Mouse (Mus musculus) midbrain, embryonic 11.5 days (tissue): ENCODE data around the gene Nkain1. TPM values are rescaled to one million over a fixed set of nuclear protein-coding genes. Genes with fewer than 3 reads are reported as not detected.

Source experiments
- ATAC-seq: fragments of 200-750 bp; cut with Nextera tagmentation; 2 replicates; pipeline ENCODE4 v1.8.0; 2017; ENCODE audit warnings: moderate TSS enrichment, moderate library complexity; ENCODE audit not compliant: low FRiP score
- DNase-seq: peaks from one replicate; pipeline ENCODE4 v3.0.0; 2015; ENCODE audit warnings: low spot score; ENCODE audit errors: missing footprints
- H3K27ac ChIP-seq: fragments of 300-500 bp; sonication (generic); 2 replicates; pipeline ENCODE4 v1.5.1; 2014; ENCODE audit warnings: low read depth, low read length
- H3K27me3 ChIP-seq: fragments of 300-500 bp; sonication (generic); 2 replicates; pipeline ENCODE4 v1.6.1; 2014; ENCODE audit warnings: mild to moderate bottlenecking, low read length, moderate library complexity, mixed read lengths; ENCODE audit not compliant: control insufficient read depth, insufficient read depth
- H3K36me3 ChIP-seq: fragments of 300-500 bp; sonication (generic); 2 replicates; pipeline ENCODE4 v1.6.1; 2014; ENCODE audit warnings: mild to moderate bottlenecking, low read length, moderate library complexity, mixed read lengths; ENCODE audit not compliant: control insufficient read depth, insufficient read depth
- H3K4me1 ChIP-seq: fragments of 300-500 bp; sonication (generic); 2 replicates; pipeline ENCODE4 v1.6.1; 2014; ENCODE audit warnings: low read length; ENCODE audit not compliant: control insufficient read depth, insufficient read depth
- H3K4me2 ChIP-seq: fragments of 300-500 bp; sonication (generic); 2 replicates; pipeline ENCODE4 v1.6.1; 2014; ENCODE audit warnings: mild to moderate bottlenecking, moderate library complexity
- H3K4me3 ChIP-seq: fragments of 300-500 bp; sonication (generic); 2 replicates; pipeline ENCODE4 v1.5.1; 2014; ENCODE audit warnings: low read depth, low read length
- H3K9ac ChIP-seq: fragments of 300-500 bp; sonication (generic); 2 replicates; pipeline ENCODE4 v1.6.1; 2014; ENCODE audit warnings: low read length
- H3K9me3 ChIP-seq: fragments of 300-500 bp; sonication (generic); 2 replicates; pipeline ENCODE4 v1.6.1; 2016; ENCODE audit warnings: low read length; ENCODE audit not compliant: control insufficient read depth
- WGBS: fragments of 180-500 bp; shearing (Covaris S2); extraction: QIAGEN DNeasy Blood & Tissue Kit; methylation state at CpG from one replicate; pipeline ENCODE4 v1.1.7; 2014; 5-methylcytosine and 5-hydroxymethylcytosine counted together
- polyA plus RNA-seq: library from polyadenylated mRNA; unstranded; fragments of >200 nt; fragmentation: Nextera tagmentation; extraction: Ambion mirVana; gene quantifications from 2 replicates; pipeline ENCODE4 v1.2.1, GENCODE M21; 2014

Nkain1 gene
- polyA plus RNA-seq, 1 experiment from 2014 or later = 21.4 TPM

DNA sequence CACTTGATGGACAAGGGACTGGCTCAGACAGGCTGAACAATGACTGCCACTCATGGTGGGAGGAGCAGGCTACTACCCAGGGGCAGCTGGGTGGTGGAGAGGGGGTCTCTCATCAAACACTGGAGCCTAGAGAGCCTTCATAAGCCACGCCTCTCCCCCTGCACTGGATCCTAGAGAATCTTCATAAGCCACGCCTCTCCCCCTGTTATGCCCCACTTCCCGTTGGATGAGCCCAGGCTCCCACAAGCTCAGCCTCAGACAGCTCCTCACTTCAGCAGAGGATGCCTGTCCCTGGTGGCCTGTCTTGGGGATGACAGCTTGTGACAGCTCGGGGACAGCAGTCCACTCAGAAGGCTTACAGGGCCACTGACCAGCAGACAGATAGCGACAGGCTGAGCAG lies 17.7 kb downstream of the Nkain1 start:
- peak; percentile 92 for DNase-seq
- peak; percentile 79 for ATAC-seq
- 33% methylated on average over 5 of the region's 5 CpGs for WGBS
- Histone ChIP-seq H3K9ac (no peak overlapping the region), H3K36me3 (no peaks in the 10 kb centered on the region), H3K9me3 (no peaks in the 10 kb centered on the region), H3K27ac (peak overlapping the region; percentile 62), H3K4me2 (no peak overlapping the region), H3K4me3 (no peak overlapping the region), H3K27me3 (no peaks in the 10 kb centered on the region), H3K4me1 (peaks cover 25% of the 10 kb centered on the region)

DNA sequence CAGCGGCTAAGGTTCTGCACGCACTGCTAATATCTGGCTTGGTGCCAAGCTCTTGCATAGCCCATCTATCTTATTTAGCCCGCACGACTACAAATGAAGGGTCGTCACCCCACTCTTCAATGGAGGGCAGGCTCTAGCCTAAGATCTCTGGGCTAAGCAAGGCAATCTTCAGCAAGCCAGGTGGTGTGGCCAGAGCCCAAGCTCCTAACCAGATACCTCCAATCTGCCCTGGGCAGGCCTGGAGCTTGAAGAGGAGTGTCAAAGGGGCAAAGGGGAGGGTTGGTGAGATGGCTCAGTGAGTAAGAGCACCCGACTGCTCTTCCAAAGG lies 20.9 kb downstream of the Nkain1 start:
- no peak overlapping the region for H3K9ac ChIP-seq
- DNase-seq (no peak), ATAC-seq (no peak)
- no peak overlapping the region for H3K4me3 ChIP-seq
- H3K4me2 ChIP-seq = no peak overlapping the region
- H3K36me3 ChIP-seq = no peaks in the 10 kb centered on the region
- no peaks in the 10 kb centered on the region for H3K27me3 ChIP-seq
- 61% methylated on average over 6 of the region's 6 CpGs for WGBS
- peaks cover 34% of the 10 kb centered on the region for H3K4me1 ChIP-seq
- H3K9me3 ChIP-seq = no peaks in the 10 kb centered on the region
- H3K27ac ChIP-seq = peak overlapping the region; percentile 51

DNA sequence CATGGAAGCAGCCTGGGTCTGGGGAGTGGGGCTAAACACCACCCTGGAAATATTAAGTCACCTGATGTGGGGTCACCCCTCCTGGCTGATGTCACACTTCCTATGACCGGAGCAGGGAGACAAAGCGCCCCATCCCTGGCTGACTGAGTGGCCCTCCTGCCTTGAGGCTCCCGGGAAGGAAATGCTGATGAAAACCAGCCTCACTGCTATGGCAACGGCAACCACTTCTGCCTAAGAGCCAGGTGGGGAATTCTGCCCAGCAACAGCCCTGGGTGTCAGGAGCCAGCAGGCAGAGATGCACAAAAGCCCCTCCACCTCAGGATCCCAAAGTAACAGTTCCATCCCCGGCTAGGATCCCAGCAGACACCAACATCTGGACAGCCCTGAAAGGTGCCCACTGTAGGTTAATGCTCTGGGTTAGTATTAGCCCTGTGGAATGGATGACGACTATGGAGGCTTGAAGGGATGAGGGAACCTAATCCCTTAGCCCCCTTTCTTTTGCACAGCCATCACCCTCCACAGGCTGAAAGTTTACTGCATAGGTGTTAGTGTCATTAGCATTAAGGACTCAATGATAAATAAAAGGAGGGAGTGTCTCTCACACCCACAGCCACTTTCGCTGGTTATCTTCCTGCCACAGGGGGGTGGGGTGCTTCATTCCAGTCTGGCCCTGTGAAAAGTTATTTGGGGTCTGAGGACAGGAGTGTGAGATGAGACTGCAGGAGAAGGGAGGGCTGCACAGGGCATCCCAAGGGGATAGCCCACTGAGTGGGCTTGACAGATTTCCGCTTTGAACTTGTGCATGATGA lies 21.5 kb downstream of the Nkain1 start:
- Histone ChIP-seq H3K4me2 (peak overlapping the region; percentile 19; the same call in 1 of the 2 replicates), H3K9me3 (no peaks in the 10 kb centered on the region), H3K36me3 (no peaks in the 10 kb centered on the region), H3K4me3 (no peak overlapping the region), H3K9ac (peak overlapping the region; percentile 40; the same call in 1 of the 2 replicates), H3K27ac (peak overlapping the region; percentile 51), H3K4me1 (peaks cover 38% of the 10 kb centered on the region), H3K27me3 (no peaks in the 10 kb centered on the region)
- ATAC-seq (peak; percentile 16; the same call in 1 of the 2 replicates), DNase-seq (peak; percentile 91)
- WGBS = 29% methylated on average over 8 of the region's 8 CpGs

DNA sequence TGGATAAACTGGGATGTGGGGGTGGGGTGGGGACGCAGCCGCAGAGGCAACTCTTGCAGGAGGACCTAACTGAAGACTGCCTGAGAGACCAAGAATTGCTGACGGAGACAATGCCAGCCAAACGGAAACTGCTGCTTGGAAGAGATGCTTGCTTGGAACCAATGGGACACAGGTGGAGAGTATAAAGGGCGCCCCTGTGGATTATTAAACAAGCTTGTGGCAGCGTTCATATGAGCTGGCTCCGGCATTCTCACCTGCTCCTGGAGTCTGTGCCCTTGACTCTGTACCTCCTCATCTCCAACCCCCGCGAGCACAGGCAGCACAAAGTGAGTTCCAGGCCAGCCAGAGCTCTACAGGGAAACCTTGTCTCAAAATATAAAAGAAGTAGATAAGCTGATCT lies 23.5 kb downstream of the Nkain1 start:
- DNase-seq (no peak), ATAC-seq (no peak)
- Histone ChIP-seq H3K4me2 (no peak overlapping the region), H3K9ac (no peak overlapping the region), H3K27ac (no peak overlapping the region), H3K27me3 (no peaks in the 10 kb centered on the region), H3K4me1 (peaks cover 51% of the 10 kb centered on the region), H3K9me3 (no peaks in the 10 kb centered on the region), H3K4me3 (no peak overlapping the region), H3K36me3 (no peaks in the 10 kb centered on the region)
- 83% methylated on average over 9 of the region's 9 CpGs for WGBS

DNA sequence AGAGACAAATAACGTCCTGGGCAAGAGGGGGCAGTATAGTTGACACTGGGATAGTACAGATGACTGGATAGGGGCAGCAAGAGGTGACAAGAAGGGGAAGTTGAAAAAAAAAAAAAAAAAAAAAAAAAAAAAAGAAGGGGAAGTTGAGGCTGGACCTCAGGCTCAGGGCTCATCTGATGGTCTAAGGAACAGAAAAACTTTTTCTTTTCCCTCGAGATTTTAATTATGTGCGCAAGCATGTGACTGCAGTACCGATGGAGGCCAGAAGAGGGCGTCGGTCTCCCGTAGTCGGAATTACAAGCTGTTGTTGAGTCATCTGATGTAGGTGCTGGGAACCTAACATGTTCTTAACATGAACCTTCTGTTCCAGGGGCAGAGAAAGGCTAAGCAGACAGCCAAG lies 24.8 kb downstream of the Nkain1 start:
- no peaks in the 10 kb centered on the region for H3K36me3 ChIP-seq
- 77% methylated on average over 8 of the region's 8 CpGs for WGBS

DNA sequence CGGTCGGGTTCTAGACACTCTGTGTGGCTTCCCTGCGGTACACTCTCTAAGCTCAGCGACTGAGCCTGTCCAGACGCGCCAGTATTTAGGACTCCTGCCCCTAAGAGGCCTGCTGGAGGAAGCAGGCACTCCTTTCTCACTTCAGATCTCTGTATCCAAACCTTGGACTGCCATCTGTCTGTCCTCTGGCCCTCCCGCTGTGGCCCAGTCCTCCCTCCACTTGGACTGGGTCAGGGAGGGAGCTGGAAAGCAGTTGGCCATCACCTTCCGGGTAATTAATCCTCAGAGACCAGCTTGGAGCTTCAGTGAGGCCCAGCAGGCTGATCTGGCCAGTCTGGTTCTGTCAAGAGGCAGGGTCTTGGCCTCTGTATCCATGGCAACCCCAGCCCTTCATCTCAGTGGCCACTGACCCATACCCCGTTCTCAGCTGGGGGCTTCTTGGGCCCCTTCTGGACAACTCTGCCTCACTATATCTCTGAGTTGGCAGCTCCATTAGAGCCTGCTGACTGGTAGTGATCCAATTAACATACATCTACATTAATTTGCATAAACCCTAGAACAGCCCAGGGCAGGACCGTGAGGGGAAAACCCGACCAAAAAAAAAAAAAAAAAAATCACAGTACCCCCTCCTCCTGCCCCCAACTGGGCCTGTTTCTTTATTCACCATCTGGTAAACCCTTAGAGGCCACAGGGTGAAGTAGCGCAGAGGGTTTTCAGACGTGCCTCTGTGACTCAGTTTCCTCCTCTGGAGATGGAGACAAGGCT lies 27.0 kb downstream of the Nkain1 start:
- Histone ChIP-seq H3K9me3 (no peaks in the 10 kb centered on the region), H3K4me1 (peaks cover 55% of the 10 kb centered on the region), H3K27ac (peak overlapping the region; percentile 89), H3K36me3 (no peaks in the 10 kb centered on the region), H3K4me3 (no peak overlapping the region), H3K27me3 (no peaks in the 10 kb centered on the region), H3K9ac (no peak overlapping the region), H3K4me2 (peak overlapping the region; percentile 14; the same call in 1 of the 2 replicates)
- 6% methylated on average over 13 of the region's 13 CpGs for WGBS
- ATAC-seq (peak; percentile 91), DNase-seq (peak; percentile 95)

More for the DNA sequence above, 24.8 kb downstream of the Nkain1 start:
- no peaks in the 10 kb centered on the region for H3K27me3 ChIP-seq
- H3K4me1 ChIP-seq = peaks cover 58% of the 10 kb centered on the region
- H3K27ac ChIP-seq = no peak overlapping the region
- no peak overlapping the region for H3K9ac ChIP-seq
- no peak overlapping the region for H3K4me3 ChIP-seq
- H3K9me3 ChIP-seq = no peaks in the 10 kb centered on the region
- ATAC-seq (no peak), DNase-seq (no peak)
- H3K4me2 ChIP-seq = no peak overlapping the region

DNA sequence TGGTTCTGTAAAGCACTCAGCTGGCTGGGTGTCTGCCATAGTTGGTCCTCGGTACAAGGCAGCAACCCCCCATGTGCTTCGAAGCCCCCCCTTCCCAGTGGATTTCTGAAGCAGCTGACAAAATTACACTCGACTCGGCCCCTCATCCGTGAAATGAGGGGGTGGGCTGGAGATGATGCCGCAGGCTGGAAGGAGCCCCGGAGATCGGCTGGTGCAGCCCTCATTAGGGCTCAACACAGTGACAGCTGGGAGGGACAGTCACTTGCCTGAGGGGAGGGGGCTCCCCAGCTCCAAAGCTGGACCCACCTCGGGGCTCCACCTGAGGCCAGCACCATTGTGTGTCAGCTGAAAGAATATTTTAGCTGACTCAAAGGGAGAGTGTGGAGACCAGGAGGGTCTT lies 29.6 kb downstream of the Nkain1 start:
- Histone ChIP-seq H3K36me3 (no peaks in the 10 kb centered on the region), H3K27ac (peak overlapping the region; percentile 74), H3K9me3 (no peaks in the 10 kb centered on the region), H3K9ac (peak overlapping the region; percentile 34; the same call in 1 of the 2 replicates), H3K4me1 (peaks cover 50% of the 10 kb centered on the region), H3K4me2 (no peak overlapping the region), H3K4me3 (no peak overlapping the region), H3K27me3 (no peaks in the 10 kb centered on the region)
- 26% methylated on average over 9 of the region's 9 CpGs for WGBS
- DNase-seq (no peak), ATAC-seq (peak; percentile 28)

DNA sequence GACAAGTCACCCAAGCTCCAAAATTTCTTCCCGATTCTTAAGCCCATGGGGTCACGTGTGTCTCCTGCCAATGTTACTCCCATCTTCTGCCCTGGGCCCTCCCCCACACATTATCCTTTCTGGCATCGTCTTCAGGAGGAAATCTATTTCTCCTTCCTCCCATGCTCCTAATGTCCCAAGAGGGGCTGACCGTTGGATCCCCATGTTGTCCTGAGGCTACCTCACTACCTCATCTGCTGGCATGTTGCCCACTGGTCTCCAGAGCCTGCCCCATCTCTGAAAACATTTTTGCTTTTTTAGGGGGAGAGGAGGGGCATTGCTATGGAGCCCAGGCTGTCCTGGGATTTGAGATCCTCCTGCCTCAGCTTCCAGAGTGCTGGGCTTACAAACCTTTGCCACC lies 30.9 kb downstream of the Nkain1 start:
- no peak overlapping the region for H3K9ac ChIP-seq
- H3K27ac ChIP-seq = no peak overlapping the region
- ATAC-seq (no peak), DNase-seq (no peak)
- 78% methylated on average over 4 of the region's 4 CpGs for WGBS
- peaks cover 42% of the 10 kb centered on the region for H3K4me1 ChIP-seq
- H3K27me3 ChIP-seq = no peaks in the 10 kb centered on the region
- no peaks in the 10 kb centered on the region for H3K9me3 ChIP-seq
- H3K36me3 ChIP-seq = no peaks in the 10 kb centered on the region
- H3K4me3 ChIP-seq = no peak overlapping the region
- H3K4me2 ChIP-seq = no peak overlapping the region

DNA sequence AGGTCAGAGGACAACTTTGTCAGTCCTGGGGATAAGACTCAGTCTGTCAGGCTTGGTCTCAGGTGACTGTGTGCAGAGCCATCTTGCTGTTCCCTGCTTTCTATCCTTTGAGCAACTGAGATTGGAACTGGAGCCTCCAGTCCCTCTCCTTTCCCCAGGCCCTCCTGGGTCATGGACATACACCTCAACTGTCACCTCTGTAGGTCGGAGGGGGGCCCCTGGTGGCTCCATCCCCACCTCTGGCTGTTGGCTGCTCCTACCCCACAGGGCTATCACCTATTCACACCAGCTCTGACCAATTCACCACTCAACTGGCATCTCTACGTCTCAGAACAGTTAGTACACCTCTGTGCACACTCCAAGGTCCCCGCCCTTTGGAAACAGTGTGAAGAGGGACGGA lies 33.1 kb downstream of the Nkain1 start:
- Histone ChIP-seq H3K9ac (no peak overlapping the region), H3K27me3 (no peaks in the 10 kb centered on the region), H3K4me2 (no peak overlapping the region), H3K36me3 (peaks cover 3% of the 10 kb centered on the region; the same call in 1 of the 2 replicates), H3K4me3 (no peak overlapping the region), H3K4me1 (peaks cover 22% of the 10 kb centered on the region), H3K9me3 (peaks cover 1% of the 10 kb centered on the region; the same call in 1 of the 2 replicates), H3K27ac (no peak overlapping the region)
- WGBS = 92% methylated on average over 4 of the region's 4 CpGs
- DNase-seq = no peak
- no peak for ATAC-seq
